Mouse (Mus musculus): Measurements from ENCODE around the gene Grip1. TPM values are rescaled to one million over a fixed set of nuclear protein-coding genes. Genes with fewer than 3 reads are reported as not detected.

Grip1 gene
- polyA plus RNA-seq, 1 experiment, result 0.08 TPM

- TF ChIP-seq MYOD1 (IDR thresholded peaks at IDR 0.05; ENCODE audit: control insufficient read depth in 1 of 3, insufficient read length in 2 of 3, low read depth in 2 of 3) (no peak), POLR2A (IDR thresholded peaks at IDR 0.05; ENCODE audit: insufficient read length, low read depth) (no peak), E2F4 (IDR thresholded peaks at IDR 0.05; ENCODE audit: insufficient read depth) (no peak), REST (IDR thresholded peaks at IDR 0.05; ENCODE audit: insufficient read depth, insufficient read length) (no peak), TCF3 (IDR thresholded peaks at IDR 0.05; ENCODE audit: insufficient read length, low read depth) (no peak), MYOG (IDR thresholded peaks at IDR 0.05; ENCODE audit: control insufficient read depth in 1 of 3, insufficient read depth in 1 of 3, insufficient read length in 2 of 3, low read depth in 2 of 3) (no peak), MAX (IDR thresholded peaks at IDR 0.05; ENCODE audit: low read depth) (no peak)
- no peaks in the 10 kb centered on the region for H3K36me3 ChIP-seq (ENCODE audit: control insufficient read depth, insufficient read depth)
- H3K27me3 ChIP-seq (ENCODE audit: control insufficient read depth, insufficient read depth, insufficient read length), result no peaks in the 10 kb centered on the region
- H3K79me2 ChIP-seq (ENCODE audit: control insufficient read depth, insufficient read depth), result no peaks in the 10 kb centered on the region
- no peak overlapping the region for H3K4me3 ChIP-seq
- H3K4me2 ChIP-seq (ENCODE audit: low read depth), result no peak overlapping the region
- no peak overlapping the region for H3ac ChIP-seq (ENCODE audit: control insufficient read depth, insufficient read length)
Measured at GRCm38 (mm10) chr10:119556346-119556745, 102.7 kb downstream of the Grip1 start.

- no peak for TF ChIP-seq MYOD1 (IDR thresholded peaks at IDR 0.05; ENCODE audit: control insufficient read depth in 1 of 3, insufficient read length in 2 of 3, low read depth in 2 of 3)
- TF ChIP-seq REST (IDR thresholded peaks at IDR 0.05; ENCODE audit: insufficient read depth, insufficient read length), result no peak
- no peak for TF ChIP-seq USF1 (IDR thresholded peaks at IDR 0.05; ENCODE audit: low read depth)
- TF ChIP-seq TCF12 (IDR thresholded peaks at IDR 0.05; ENCODE audit: insufficient read depth, poor library complexity, severe bottlenecking), result no peak
- TF ChIP-seq E2F4 (IDR thresholded peaks at IDR 0.05; ENCODE audit: insufficient read depth), result no peak
- no peak for TF ChIP-seq TCF3 (IDR thresholded peaks at IDR 0.05; ENCODE audit: insufficient read length, low read depth)
- TF ChIP-seq POLR2AphosphoS2 (IDR thresholded peaks at IDR 0.05; ENCODE audit: insufficient read length, low read depth), result no peak
- no peak for TF ChIP-seq POLR2A (IDR thresholded peaks at IDR 0.05; ENCODE audit: insufficient read length, low read depth)
- TF ChIP-seq SRF (IDR thresholded peaks at IDR 0.05; ENCODE audit: control insufficient read depth, insufficient read length, low read depth), result no peak
- TF ChIP-seq MAX (IDR thresholded peaks at IDR 0.05; ENCODE audit: low read depth), result no peak
- TF ChIP-seq MYOG (IDR thresholded peaks at IDR 0.05; ENCODE audit: control insufficient read depth in 1 of 3, insufficient read depth in 1 of 3, insufficient read length in 2 of 3, low read depth in 2 of 3), result no peak
- TF ChIP-seq CEBPB (IDR thresholded peaks at IDR 0.05; ENCODE audit: insufficient read depth, poor library complexity, severe bottlenecking), result no peak
- Histone ChIP-seq H3ac (ENCODE audit: control insufficient read depth, insufficient read length) (no peak overlapping the region), H3K79me2 (ENCODE audit: control insufficient read depth, insufficient read depth) (no peaks in the 10 kb centered on the region), H3K4me3 (no peak overlapping the region), H3K4me2 (ENCODE audit: low read depth) (no peak overlapping the region), H3K27me3 (ENCODE audit: control insufficient read depth, insufficient read depth, insufficient read length) (no peaks in the 10 kb centered on the region), H3K36me3 (ENCODE audit: control insufficient read depth, insufficient read depth) (no peaks in the 10 kb centered on the region)
Measured at GRCm38 (mm10) chr10:119558432-119558831, 104.8 kb downstream of the Grip1 start.

- no peaks in the 10 kb centered on the region for H3K27me3 ChIP-seq (ENCODE audit: control insufficient read depth, insufficient read depth, insufficient read length)
- H3K79me2 ChIP-seq (ENCODE audit: control insufficient read depth, insufficient read depth), result no peaks in the 10 kb centered on the region
- H3K4me3 ChIP-seq, result no peak overlapping the region
- TF ChIP-seq REST (IDR thresholded peaks at IDR 0.05; ENCODE audit: insufficient read depth, insufficient read length), result no peak
- TF ChIP-seq E2F4 (IDR thresholded peaks at IDR 0.05; ENCODE audit: insufficient read depth), result no peak
- TF ChIP-seq MYOD1 (IDR thresholded peaks at IDR 0.05; ENCODE audit: control insufficient read depth in 1 of 3, insufficient read length in 2 of 3, low read depth in 2 of 3), result no peak
- no peak for TF ChIP-seq CEBPB (IDR thresholded peaks at IDR 0.05; ENCODE audit: insufficient read depth, poor library complexity, severe bottlenecking)
- TF ChIP-seq TCF12 (IDR thresholded peaks at IDR 0.05; ENCODE audit: insufficient read depth, poor library complexity, severe bottlenecking), result no peak
- H3ac ChIP-seq (ENCODE audit: control insufficient read depth, insufficient read length), result no peak overlapping the region
- no peak overlapping the region for H3K4me2 ChIP-seq (ENCODE audit: low read depth)
- no peaks in the 10 kb centered on the region for H3K36me3 ChIP-seq (ENCODE audit: control insufficient read depth, insufficient read depth)
Measured at GRCm38 (mm10) chr10:119564862-119565261, 111.2 kb downstream of the Grip1 start.

- TF ChIP-seq POLR2A (IDR thresholded peaks at IDR 0.05; ENCODE audit: insufficient read length, low read depth) (no peak), CEBPB (IDR thresholded peaks at IDR 0.05; ENCODE audit: insufficient read depth, poor library complexity, severe bottlenecking) (no peak), MYOD1 (IDR thresholded peaks at IDR 0.05; ENCODE audit: control insufficient read depth in 1 of 3, insufficient read length in 2 of 3, low read depth in 2 of 3) (peak in 2 of 3 experiments; percentile 65 to 73), SRF (IDR thresholded peaks at IDR 0.05; ENCODE audit: control insufficient read depth, insufficient read length, low read depth) (no peak), TCF12 (IDR thresholded peaks at IDR 0.05; ENCODE audit: insufficient read depth, poor library complexity, severe bottlenecking) (no peak), MYOG (IDR thresholded peaks at IDR 0.05; ENCODE audit: control insufficient read depth in 1 of 3, insufficient read depth in 1 of 3, insufficient read length in 2 of 3, low read depth in 2 of 3) (peak in 2 of 3 experiments; percentile 13 to 43), POLR2AphosphoS2 (IDR thresholded peaks at IDR 0.05; ENCODE audit: insufficient read length, low read depth) (no peak), E2F4 (IDR thresholded peaks at IDR 0.05; ENCODE audit: insufficient read depth) (no peak), TCF3 (IDR thresholded peaks at IDR 0.05; ENCODE audit: insufficient read length, low read depth) (no peak), USF1 (IDR thresholded peaks at IDR 0.05; ENCODE audit: low read depth) (no peak), REST (IDR thresholded peaks at IDR 0.05; ENCODE audit: insufficient read depth, insufficient read length) (no peak), MAX (IDR thresholded peaks at IDR 0.05; ENCODE audit: low read depth) (no peak)
- no peaks in the 10 kb centered on the region for H3K27me3 ChIP-seq (ENCODE audit: control insufficient read depth, insufficient read depth, insufficient read length)
- H3K36me3 ChIP-seq (ENCODE audit: control insufficient read depth, insufficient read depth), result no peaks in the 10 kb centered on the region
- no peak overlapping the region for H3K4me2 ChIP-seq (ENCODE audit: low read depth)
- no peaks in the 10 kb centered on the region for H3K79me2 ChIP-seq (ENCODE audit: control insufficient read depth, insufficient read depth)
- H3ac ChIP-seq (ENCODE audit: control insufficient read depth, insufficient read length), result no peak overlapping the region
- H3K4me3 ChIP-seq, result no peak overlapping the region
Measured at GRCm38 (mm10) chr10:119573134-119573533, 119.5 kb downstream of the Grip1 start.

- H3K4me2 ChIP-seq (ENCODE audit: low read depth), result no peak overlapping the region
- no peak overlapping the region for H3K4me3 ChIP-seq
- H3K27me3 ChIP-seq (ENCODE audit: control insufficient read depth, insufficient read depth, insufficient read length), result no peaks in the 10 kb centered on the region
- TF ChIP-seq POLR2A (IDR thresholded peaks at IDR 0.05; ENCODE audit: insufficient read length, low read depth) (no peak), POLR2AphosphoS2 (IDR thresholded peaks at IDR 0.05; ENCODE audit: insufficient read length, low read depth) (no peak), MYOG (IDR thresholded peaks at IDR 0.05; ENCODE audit: control insufficient read depth in 1 of 3, insufficient read depth in 1 of 3, insufficient read length in 2 of 3, low read depth in 2 of 3) (no peak), MAX (IDR thresholded peaks at IDR 0.05; ENCODE audit: low read depth) (no peak), TCF12 (IDR thresholded peaks at IDR 0.05; ENCODE audit: insufficient read depth, poor library complexity, severe bottlenecking) (no peak), SRF (IDR thresholded peaks at IDR 0.05; ENCODE audit: control insufficient read depth, insufficient read length, low read depth) (no peak), MYOD1 (IDR thresholded peaks at IDR 0.05; ENCODE audit: control insufficient read depth in 1 of 3, insufficient read length in 2 of 3, low read depth in 2 of 3) (no peak), USF1 (IDR thresholded peaks at IDR 0.05; ENCODE audit: low read depth) (no peak), E2F4 (IDR thresholded peaks at IDR 0.05; ENCODE audit: insufficient read depth) (no peak), TCF3 (IDR thresholded peaks at IDR 0.05; ENCODE audit: insufficient read length, low read depth) (no peak), REST (IDR thresholded peaks at IDR 0.05; ENCODE audit: insufficient read depth, insufficient read length) (no peak), CEBPB (IDR thresholded peaks at IDR 0.05; ENCODE audit: insufficient read depth, poor library complexity, severe bottlenecking) (no peak)
- no peaks in the 10 kb centered on the region for H3K36me3 ChIP-seq (ENCODE audit: control insufficient read depth, insufficient read depth)
- H3ac ChIP-seq (ENCODE audit: control insufficient read depth, insufficient read length), result no peak overlapping the region
- no peaks in the 10 kb centered on the region for H3K79me2 ChIP-seq (ENCODE audit: control insufficient read depth, insufficient read depth)
Measured at GRCm38 (mm10) chr10:119575780-119576179, 122.2 kb downstream of the Grip1 start.

Data from myocyte (in vitro differentiated cells).